ENCODE assay signal across 8 mouse cellular contexts in the genomic region with DNA sequence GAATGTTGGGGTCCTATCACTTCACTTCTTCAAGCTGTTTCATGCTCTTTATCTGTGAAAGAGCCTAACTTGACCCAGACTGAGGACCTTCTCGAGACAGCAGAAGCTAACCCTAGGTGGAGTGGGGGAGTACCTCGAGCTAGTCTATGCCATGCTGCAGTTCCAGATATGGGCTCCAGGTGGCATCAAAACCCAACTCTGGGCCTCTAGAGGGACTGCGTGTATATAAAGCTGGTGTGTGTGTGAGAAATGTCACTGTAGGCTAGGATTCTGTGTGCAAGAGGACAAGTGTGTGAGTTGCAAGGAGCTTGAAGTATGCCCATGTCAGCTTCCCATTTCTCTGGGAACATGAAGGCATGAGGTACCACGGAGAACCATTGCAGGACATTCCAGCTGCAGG. TPM values are rescaled to one million over a fixed set of nuclear protein-coding genes. Genes with fewer than 3 reads are reported as not detected.
DNase-seq lines count a peak whose midpoint lies in the region; ATAC-seq and TF ChIP-seq lines count a peak whose summit lies in the region.

No protein-coding gene starts in this region.

- DNase-seq in liver = peak; percentile 81
- peak; percentile 80 for DNase-seq in c-Kit-positive CD71-positive TER-119-positive erythroid progenitor cells, embryonic 14.5 days (ENCODE audit: low spot score)
- peak; percentile 78 to 80 for DNase-seq in left cerebral cortex, postnatal 36 days (ENCODE audit: low spot score in 2 of 2)
- DNase-seq in stomach, postnatal 0 days (ENCODE audit: low spot score) = peak; percentile 86

- no peaks in the 10 kb centered on the region for H3K36me3 ChIP-seq in liver, embryonic 12.5 days
- no peaks in the 10 kb centered on the region for H3K36me3 ChIP-seq in forebrain, embryonic 12.5 days (replicated peaks)
- no peaks in the 10 kb centered on the region for H3K36me3 ChIP-seq in hindbrain, embryonic 15.5 days
- H3K36me3 ChIP-seq in midbrain, embryonic 16.5 days (ENCODE audit: control insufficient read depth, insufficient read depth, low read length) = no peaks in the 10 kb centered on the region
- H3K36me3 ChIP-seq in stomach, postnatal 0 days (ENCODE audit: control insufficient read depth, insufficient read depth, low read length) = no peaks in the 10 kb centered on the region

- no peak for ATAC-seq in liver, embryonic 12.5 days
- ATAC-seq in forebrain, embryonic 12.5 days (ENCODE audit: low FRiP score) = peak; percentile 37; the same call in 1 of the 2 replicates
- ATAC-seq in hindbrain, embryonic 15.5 days (ENCODE audit: low FRiP score, low read depth) = peak; percentile 59; the same call in 1 of the 2 replicates
- ATAC-seq in midbrain, embryonic 16.5 days = peak; percentile 63; the same call in 1 of the 2 replicates
- ATAC-seq in stomach, postnatal 0 days (ENCODE audit: low FRiP score, low TSS enrichment) = peak; percentile 11; the same call in 1 of the 2 replicates

- no peak for TF ChIP-seq EP300 in stomach, postnatal 0 days (optimal IDR thresholded peaks at IDR 0.05)

- peak; percentile 97 for TF ChIP-seq CTCF in stomach, postnatal 0 days (IDR thresholded peaks at IDR 0.05; ENCODE audit: low read depth)

- H3K4me1 ChIP-seq in liver, embryonic 12.5 days = peaks cover 73% of the 10 kb centered on the region
- H3K4me1 ChIP-seq in forebrain, embryonic 12.5 days = peaks cover 79% of the 10 kb centered on the region
- H3K4me1 ChIP-seq in hindbrain, embryonic 15.5 days (replicated peaks) = peaks cover 60% of the 10 kb centered on the region
- H3K4me1 ChIP-seq in midbrain, embryonic 16.5 days (ENCODE audit: control insufficient read depth, insufficient read depth, low read length) = peaks cover 50% of the 10 kb centered on the region
- H3K4me1 ChIP-seq in stomach, postnatal 0 days (replicated peaks; ENCODE audit: control insufficient read depth, insufficient read depth) = peaks cover 25% of the 10 kb centered on the region

- H3K4me3 ChIP-seq in liver, embryonic 12.5 days = no peak overlapping the region
- no peak overlapping the region for H3K4me3 ChIP-seq in forebrain, embryonic 12.5 days (replicated peaks)
- H3K4me3 ChIP-seq in hindbrain, embryonic 15.5 days = no peak overlapping the region
- no peak overlapping the region for H3K4me3 ChIP-seq in midbrain, embryonic 16.5 days (ENCODE audit: low read depth, low read length)
- no peak overlapping the region for H3K4me3 ChIP-seq in stomach, postnatal 0 days (ENCODE audit: low read depth, low read length)

- 17% methylated on average over 4 of the region's 4 CpGs for WGBS in liver, embryonic 12.5 days (ENCODE audit: insufficient replicate concordance)
- WGBS in forebrain, embryonic 12.5 days = 14% methylated on average over 4 of the region's 4 CpGs
- 16% methylated on average over 4 of the region's 4 CpGs for WGBS in hindbrain, embryonic 15.5 days
- WGBS in midbrain, embryonic 16.5 days = 16% methylated on average over 4 of the region's 4 CpGs
- 24% methylated on average over 4 of the region's 4 CpGs for WGBS in stomach, postnatal 0 days

- peaks cover 41% of the 10 kb centered on the region for H3K27me3 ChIP-seq in liver, embryonic 12.5 days (replicated peaks)
- H3K27me3 ChIP-seq in forebrain, embryonic 12.5 days = peaks cover 36% of the 10 kb centered on the region
- H3K27me3 ChIP-seq in hindbrain, embryonic 15.5 days = 0 out of 2 replicates have a peak, but pooled peaks cover 3% of the 10 kb centered on the region
- no peaks in the 10 kb centered on the region for H3K27me3 ChIP-seq in midbrain, embryonic 16.5 days (ENCODE audit: control insufficient read depth, insufficient read depth, low read depth, low read length)
- no peaks in the 10 kb centered on the region for H3K27me3 ChIP-seq in stomach, postnatal 0 days (ENCODE audit: control insufficient read depth, insufficient read depth, low read length)

- intact Hi-C loops in left cerebral cortex, postnatal 36 days (cut with DNase I) = loop anchor here (2.0 kb wide), 1 partner anchor 103 kb away; no protein-coding TSS in a partner anchor

- H3K27ac ChIP-seq in liver, embryonic 12.5 days = no peak overlapping the region
- no peak overlapping the region for H3K27ac ChIP-seq in forebrain, embryonic 12.5 days
- no peak overlapping the region for H3K27ac ChIP-seq in hindbrain, embryonic 15.5 days (replicated peaks)
- 0 out of 2 replicates have a peak overlapping the region, but pooled peaks have one; percentile 14 for H3K27ac ChIP-seq in midbrain, embryonic 16.5 days (ENCODE audit: low read length)
- no peak overlapping the region for H3K27ac ChIP-seq in stomach, postnatal 0 days (replicated peaks)

- H3K9ac ChIP-seq in liver, embryonic 12.5 days = no peak overlapping the region
- no peak overlapping the region for H3K9ac ChIP-seq in forebrain, embryonic 12.5 days
- H3K9ac ChIP-seq in hindbrain, embryonic 15.5 days = no peak overlapping the region
- no peak overlapping the region for H3K9ac ChIP-seq in midbrain, embryonic 16.5 days (ENCODE audit: low read depth, low read length)
- no peak overlapping the region for H3K9ac ChIP-seq in stomach, postnatal 0 days (ENCODE audit: low read length)

- H3K4me2 ChIP-seq in liver, embryonic 12.5 days = no peak overlapping the region
- no peak overlapping the region for H3K4me2 ChIP-seq in forebrain, embryonic 12.5 days
- H3K4me2 ChIP-seq in hindbrain, embryonic 15.5 days = no peak overlapping the region
- no peak overlapping the region for H3K4me2 ChIP-seq in midbrain, embryonic 16.5 days (ENCODE audit: low read length)
- H3K4me2 ChIP-seq in stomach, postnatal 0 days (replicated peaks; ENCODE audit: low read depth) = no peak overlapping the region

- H3K9me3 ChIP-seq in liver, embryonic 12.5 days (replicated peaks) = no peaks in the 10 kb centered on the region
- H3K9me3 ChIP-seq in forebrain, embryonic 12.5 days = no peaks in the 10 kb centered on the region
- no peaks in the 10 kb centered on the region for H3K9me3 ChIP-seq in hindbrain, embryonic 15.5 days
- no peaks in the 10 kb centered on the region for H3K9me3 ChIP-seq in midbrain, embryonic 16.5 days (replicated peaks; ENCODE audit: control insufficient read depth, low read length, poor library complexity, severe bottlenecking)
- no peaks in the 10 kb centered on the region for H3K9me3 ChIP-seq in stomach, postnatal 0 days (ENCODE audit: control insufficient read depth, low read length)

RNA-seq across cellular contexts. Expression of a gene that starts 53.2 kb away (rescaled TPM):
- 14.5 and 15.9 TPM in 2 replicates for polyA plus RNA-seq in liver, embryonic 12.5 days (2016; fragmentation: Nextera tagmentation; extraction: Ambion mirVana)
- 20.4 and 27.0 TPM in 2 replicates for polyA plus RNA-seq in forebrain, embryonic 12.5 days (2016; fragmentation: Nextera tagmentation; extraction: Ambion mirVana)
- 15.4 and 20.1 TPM in 2 replicates for polyA plus RNA-seq in hindbrain, embryonic 15.5 days (2015; fragmentation: Nextera tagmentation; extraction: Ambion mirVana)
- total RNA-seq in left cerebral cortex, postnatal 36 days (2021) = 10 to 100 TPM; 64.1 to 87.6 TPM
- 13.3 and 17.6 TPM in 2 replicates for polyA plus RNA-seq in midbrain, embryonic 16.5 days (2015; fragmentation: Nextera tagmentation; extraction: Ambion mirVana)
- 6.4 and 7.0 TPM in 2 replicates for polyA plus RNA-seq in stomach, postnatal 0 days (2015; fragmentation: Nextera tagmentation; extraction: Ambion mirVana)
